Mouse (Mus musculus): ENCODE data around the gene Steap2. TPM values are rescaled to one million over a fixed set of nuclear protein-coding genes. Genes with fewer than 3 reads are reported as not detected.

The Steap2 gene
- total and polyA plus RNA-seq, 3 experiments: 24.0 to 53.0 (median 34.1) TPM

DNA sequence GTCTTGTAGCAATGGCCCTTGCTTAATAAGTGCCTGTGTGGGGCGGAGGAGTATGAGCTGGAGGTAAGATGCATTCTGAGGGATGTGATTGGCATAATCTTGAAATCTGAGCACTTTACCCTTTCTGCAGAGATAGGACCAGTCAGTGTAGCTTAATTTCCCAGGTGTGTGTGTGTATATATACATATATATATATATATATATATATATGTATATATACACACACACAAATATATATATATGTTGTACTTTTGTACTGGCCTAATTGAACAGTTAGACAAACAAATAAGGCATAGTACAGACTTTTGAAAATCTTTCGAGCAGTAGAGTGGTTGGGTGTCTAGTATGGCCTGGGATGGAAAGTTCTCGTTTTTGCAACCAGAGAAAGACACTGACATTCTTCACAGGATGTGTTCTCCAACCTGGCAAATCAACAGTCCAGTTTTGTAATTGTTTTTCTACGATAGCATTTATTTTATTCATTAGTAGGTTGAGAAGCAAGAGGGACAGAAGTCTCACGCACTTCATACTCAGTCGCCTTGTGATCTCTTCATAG, 29.9 kb downstream of the Steap2 start:
- DNase-seq: no peak

DNA sequence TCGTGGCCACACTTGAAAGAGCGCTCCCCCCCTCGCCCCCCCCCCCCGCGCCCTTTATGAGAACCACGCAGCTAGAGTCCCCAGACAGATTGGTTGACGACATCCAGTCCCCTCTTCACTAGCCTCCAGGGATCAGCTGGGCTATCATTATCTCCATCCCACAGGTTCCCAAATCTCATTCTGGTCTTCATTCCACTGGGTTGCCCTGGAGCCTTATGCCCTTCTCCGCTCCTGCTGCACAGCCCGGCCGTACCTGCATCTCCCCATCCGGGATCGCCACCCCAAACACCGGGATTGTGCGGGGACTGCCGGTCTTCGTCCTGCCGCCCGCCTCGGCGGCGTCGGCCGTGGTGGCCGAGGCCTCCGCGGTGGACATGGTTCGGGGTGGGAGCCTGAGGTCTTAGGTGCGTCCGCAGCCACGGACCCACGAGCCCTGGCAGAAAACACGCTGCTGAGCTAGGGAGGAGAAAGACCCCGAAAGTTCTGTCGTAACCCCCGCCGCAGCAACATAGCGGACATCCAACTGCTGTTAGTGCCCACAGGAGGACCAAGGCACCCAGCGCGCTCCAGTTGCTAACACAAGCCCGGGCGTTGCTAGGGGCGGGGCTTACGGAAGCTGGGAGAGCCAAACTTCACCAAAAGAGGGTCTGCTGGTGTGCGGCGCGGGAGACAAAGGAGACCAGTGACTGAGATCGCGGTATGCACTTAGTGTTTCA, 30.6 kb downstream of the Steap2 start, which contains the start of gene Cfap69:
Gene Cfap69, minus strand, starts transcription at position 585 of the 716 bp plus-strand sequence.
- peak; percentile 87 for DNase-seq

DNA sequence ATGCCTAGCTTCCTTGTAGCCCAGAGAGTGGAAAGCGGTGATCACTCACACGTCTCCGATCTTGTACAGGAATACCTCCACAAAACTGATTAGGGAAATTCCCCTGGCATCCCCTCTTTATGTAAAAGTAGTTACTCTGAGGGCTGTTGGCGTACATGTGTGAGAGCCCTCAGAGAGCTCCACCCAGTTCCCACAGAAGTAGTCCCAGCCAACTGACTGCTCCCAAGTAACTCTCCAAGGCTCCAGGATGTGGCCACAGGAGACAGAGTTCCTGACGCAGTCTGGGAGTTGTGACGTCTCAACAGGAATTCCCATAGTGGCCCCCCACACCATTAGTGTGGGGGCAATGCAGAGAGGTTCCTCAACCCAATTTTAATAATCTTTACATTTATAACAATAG, 31.3 kb downstream of the Steap2 start:
- no peak for DNase-seq

DNA sequence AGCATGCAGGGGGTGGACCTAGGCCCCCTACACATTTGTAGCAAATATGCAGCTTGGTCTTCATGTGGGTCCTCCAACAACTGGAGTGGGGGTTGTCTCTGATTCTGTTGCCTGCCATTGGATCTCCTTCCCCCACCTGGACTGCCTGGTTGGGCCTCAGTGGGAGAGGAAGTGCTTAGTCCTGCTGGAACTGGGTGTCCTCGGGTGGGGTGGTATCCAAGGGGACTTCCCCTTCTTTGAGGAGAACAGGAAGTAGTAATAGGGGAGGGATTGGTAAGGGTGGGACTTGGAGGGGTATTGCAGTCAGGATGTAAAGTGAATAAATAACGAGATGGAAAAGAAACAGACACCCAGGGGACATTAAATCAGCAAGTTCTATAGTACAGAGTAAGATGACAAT, 35.7 kb downstream of the Steap2 start:
- no peak for DNase-seq

DNA sequence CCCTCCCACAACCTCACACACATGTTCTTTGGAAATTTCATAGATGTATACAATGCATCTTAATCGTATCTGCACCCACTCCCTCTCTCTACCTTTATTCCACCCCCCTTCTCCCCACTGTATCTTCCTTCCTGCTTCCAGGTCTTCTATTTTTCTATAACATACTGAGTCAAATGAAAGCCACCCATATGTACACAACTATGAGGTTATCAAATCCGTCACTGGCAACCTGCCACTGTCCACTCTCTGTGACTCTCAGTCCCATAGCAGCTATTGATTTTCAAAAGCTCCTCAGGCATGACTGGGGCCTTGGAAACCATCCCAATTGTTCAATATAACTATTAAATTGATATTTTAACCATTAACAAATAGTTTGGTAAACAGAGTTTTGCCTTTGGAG, 36.4 kb downstream of the Steap2 start:
- DNase-seq: no peak

DNA sequence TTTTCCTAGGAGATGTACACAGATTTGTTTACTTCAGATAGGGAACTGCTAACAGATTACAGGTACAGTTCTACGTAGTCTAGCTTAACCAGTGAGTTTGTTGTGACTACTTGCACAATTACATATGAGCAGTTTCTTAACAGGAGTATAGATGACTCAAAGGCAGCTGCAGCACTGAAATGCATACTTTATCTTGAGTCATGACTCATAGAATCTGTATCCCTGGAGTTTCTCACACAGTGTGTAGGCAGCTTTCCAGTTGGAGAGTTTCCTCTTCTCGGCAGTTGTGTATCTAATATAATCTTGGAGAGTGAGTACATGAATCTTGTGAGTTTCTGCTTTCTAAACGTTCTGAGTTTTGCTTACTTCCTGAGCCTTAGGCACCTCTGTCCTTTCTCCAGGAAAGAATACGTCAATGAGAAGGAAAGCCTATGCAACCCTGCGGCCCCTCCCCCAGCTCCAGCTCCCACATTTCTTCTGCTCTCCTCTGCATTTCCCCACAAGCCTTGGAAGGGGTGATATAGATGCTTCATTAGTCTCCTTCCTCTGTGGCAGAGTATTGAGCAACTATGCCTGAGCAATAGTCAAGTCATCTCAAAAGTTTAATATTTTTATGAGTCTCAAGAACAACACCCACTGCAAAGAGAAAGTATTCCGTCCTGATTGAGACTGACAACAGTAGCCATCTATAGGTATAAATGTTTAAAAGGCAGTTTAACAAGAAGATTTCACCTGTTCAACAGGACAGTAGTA, 45.4 kb downstream of the Steap2 start:
- peak; percentile 50 for DNase-seq

DNA sequence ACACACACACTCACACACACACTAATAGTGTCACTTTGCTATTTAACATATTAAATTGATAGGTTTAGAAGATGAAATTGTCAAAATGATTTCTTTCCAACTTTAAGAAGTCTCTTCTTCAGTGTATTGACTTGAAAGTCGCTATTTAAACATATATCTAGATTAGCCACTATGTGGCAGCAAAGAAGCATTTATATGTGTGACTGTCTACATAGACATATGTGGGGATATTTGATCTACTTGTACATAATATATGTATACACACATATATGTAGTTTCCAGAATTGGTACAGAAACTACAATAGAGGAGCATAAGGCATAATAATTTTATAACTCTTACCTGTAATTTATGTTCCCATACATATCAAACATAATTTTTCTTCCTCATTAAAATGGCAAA, 48.2 kb downstream of the Steap2 start:
- no peak for DNase-seq

DNA sequence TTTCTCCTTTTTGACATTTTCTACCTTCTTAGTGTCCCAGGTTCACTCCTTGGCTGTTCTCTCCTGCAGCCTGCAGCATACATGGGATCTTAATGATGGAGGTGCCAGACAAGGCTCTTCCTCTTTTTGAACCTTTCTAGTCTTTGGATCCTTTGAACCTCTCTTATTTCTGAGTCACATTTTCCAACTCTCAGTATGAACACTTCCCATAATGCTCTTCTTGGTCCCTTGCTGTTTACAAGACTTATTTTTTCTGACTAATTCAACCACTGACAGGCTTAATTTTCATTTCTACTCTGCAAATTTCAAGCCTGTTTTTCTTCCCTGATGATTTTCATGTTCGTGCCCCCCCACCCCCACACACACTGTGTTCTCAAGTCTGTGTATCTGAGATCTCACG, 55.9 kb downstream of the Steap2 start:
- no peak for DNase-seq

DNA sequence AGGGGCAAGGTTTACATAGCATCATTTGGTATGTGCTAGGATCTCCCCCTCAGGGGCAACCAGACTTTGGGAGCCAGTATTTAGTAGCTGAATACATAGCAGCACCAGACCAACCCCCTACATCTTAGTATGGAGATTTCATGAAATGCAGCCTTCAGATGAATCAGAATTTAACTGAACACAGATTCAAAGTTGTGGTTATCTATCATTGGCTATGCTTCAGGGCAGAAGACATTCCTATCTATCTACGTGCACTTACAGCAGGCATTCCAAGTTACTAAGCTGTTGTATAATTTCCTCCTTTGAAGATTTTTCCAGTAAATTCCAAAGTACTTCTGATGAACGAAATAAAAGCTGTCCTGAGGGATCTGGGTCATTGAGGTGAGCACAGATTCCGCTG, 68.9 kb downstream of the Steap2 start:
- DNase-seq: no peak

DNA sequence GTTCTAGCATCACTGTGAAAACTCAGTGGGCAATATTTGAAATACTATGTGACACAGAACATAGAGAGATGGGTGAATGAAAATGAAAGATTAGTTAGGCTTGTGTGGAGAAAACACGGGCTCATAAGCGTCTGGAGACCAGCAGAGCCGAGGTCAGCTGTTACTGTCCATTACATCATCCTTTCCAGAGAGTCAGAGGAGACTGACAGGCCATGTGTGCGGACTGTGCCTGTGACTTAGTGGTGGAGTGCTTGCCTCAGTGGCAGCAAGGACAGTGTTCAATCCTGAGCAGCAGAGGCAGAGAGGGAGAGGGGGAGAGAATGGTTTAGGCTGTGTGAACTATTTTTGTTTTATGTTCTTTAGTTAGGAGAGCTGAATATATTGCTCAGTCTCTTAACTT, 76.0 kb downstream of the Steap2 start:
- DNase-seq: peak; percentile 2

Other genes starting within 250 kb of the Steap2 start
- gene 1700015F17Rik, start 215.4 kb downstream of the Steap2 start, total RNA-seq (2021): not detected
- gene 1700015F17Rik, start 215.4 kb downstream of the Steap2 start, polyA plus RNA-seq (2012; rRNA removed): not detected in 2 replicates
- 10 to 100 TPM; 18.2 to 23.7 TPM for gene Cldn12, start 179.6 kb downstream of the Steap2 start, total RNA-seq (2021)
- 10.7 and 13.8 TPM in 2 replicates for gene Cldn12, start 179.6 kb downstream of the Steap2 start, polyA plus RNA-seq (2012; rRNA removed)
- 10 to 100 TPM; 11.1 to 13.4 TPM for gene Gtpbp10, start 135.0 kb downstream of the Steap2 start, total RNA-seq (2021)
- 0.33 and 0.94 TPM in 2 replicates for gene Gtpbp10, start 135.0 kb downstream of the Steap2 start, polyA plus RNA-seq (2012; rRNA removed)
- not detected for gene Gm8773, start 120.8 kb downstream of the Steap2 start, total RNA-seq (2021)
- not detected in 2 replicates for gene Gm8773, start 120.8 kb downstream of the Steap2 start, polyA plus RNA-seq (2012; rRNA removed)
- 1 to 10 TPM; 7.9 to 8.9 TPM for gene Cfap69, start 30.3 kb downstream of the Steap2 start, total RNA-seq (2021)
- 2.2 and 4.6 TPM in 2 replicates for gene Cfap69, start 30.3 kb downstream of the Steap2 start, polyA plus RNA-seq (2012; rRNA removed)
- gene Steap1, start 54.7 kb upstream of the Steap2 start, total RNA-seq (2021): 10 to 100 TPM; 25.8 to 38.0 TPM
- 6.3 and 6.8 TPM in 2 replicates for gene Steap1, start 54.7 kb upstream of the Steap2 start, polyA plus RNA-seq (2012; rRNA removed)